Mouse (Mus musculus) cerebellum, adult 2 months (tissue): ENCODE data around the gene Aff2. TPM values are rescaled to one million over a fixed set of nuclear protein-coding genes. Genes with fewer than 3 reads are reported as not detected.

Source experiments
- DNase-seq, 2 experiments: peaks; one replicate each; pipeline ENCODE4 v3.0.0; 2021
- H3K27ac ChIP-seq: fragments of 200-500 bp; 2 replicates; pipeline ENCODE4 v1.5.1; 2012; ENCODE audit warnings: low read length, control low read depth, inconsistent platforms; ENCODE audit not compliant: insufficient read depth
- H3K27me3 ChIP-seq: fragments of 200-500 bp; 2 replicates; pipeline ENCODE4 v1.6.1; 2012; ENCODE audit warnings: inconsistent platforms, mild to moderate bottlenecking, low read length, moderate library complexity; ENCODE audit not compliant: control insufficient read depth, insufficient read depth
- H3K4me1 ChIP-seq: fragments of 200-500 bp; 2 replicates; pipeline ENCODE4 v1.6.1; 2011; ENCODE audit warnings: low read length; ENCODE audit not compliant: control insufficient read depth, insufficient read depth
- H3K4me3 ChIP-seq: fragments of 200-500 bp; replicated peaks from 2 replicates; pipeline ENCODE3; 2011; ENCODE audit warnings: mild to moderate bottlenecking, low read depth, low read length, control low read depth; ENCODE audit not compliant: insufficient read depth
- CTCF ChIP-seq: fragments of 200-500 bp; IDR thresholded peaks from 2 replicates; pipeline ENCODE4 v1.5.1; 2011; ENCODE audit warnings: low read depth, mild to moderate bottlenecking, control low read depth, low read length, moderate library complexity, borderline replicate concordance; ENCODE audit not compliant: insufficient read depth
- POLR2A ChIP-seq: fragments of 200-500 bp; IDR thresholded peaks from 2 replicates; pipeline ENCODE4 v1.6.1; 2011; ENCODE audit warnings: low read length, control low read depth, borderline replicate concordance; ENCODE audit not compliant: insufficient read depth
- WGBS: fragments of 180-500 bp; shearing (Covaris S2); methylation state at CpG from one replicate; pipeline ENCODE4 v1.1.7; 2018; 5-methylcytosine and 5-hydroxymethylcytosine counted together
- polyA plus RNA-seq: library from polyadenylated mRNA; depleted of rRNA; stranded (reverse); fragments of >200 nt; gene quantifications from 2 replicates; pipeline ENCODE4 v1.2.3, GENCODE M21; 2012; rRNA removed

Gene Aff2
- polyA plus RNA-seq = 4.7 and 5.1 TPM in 2 replicates

DNA sequence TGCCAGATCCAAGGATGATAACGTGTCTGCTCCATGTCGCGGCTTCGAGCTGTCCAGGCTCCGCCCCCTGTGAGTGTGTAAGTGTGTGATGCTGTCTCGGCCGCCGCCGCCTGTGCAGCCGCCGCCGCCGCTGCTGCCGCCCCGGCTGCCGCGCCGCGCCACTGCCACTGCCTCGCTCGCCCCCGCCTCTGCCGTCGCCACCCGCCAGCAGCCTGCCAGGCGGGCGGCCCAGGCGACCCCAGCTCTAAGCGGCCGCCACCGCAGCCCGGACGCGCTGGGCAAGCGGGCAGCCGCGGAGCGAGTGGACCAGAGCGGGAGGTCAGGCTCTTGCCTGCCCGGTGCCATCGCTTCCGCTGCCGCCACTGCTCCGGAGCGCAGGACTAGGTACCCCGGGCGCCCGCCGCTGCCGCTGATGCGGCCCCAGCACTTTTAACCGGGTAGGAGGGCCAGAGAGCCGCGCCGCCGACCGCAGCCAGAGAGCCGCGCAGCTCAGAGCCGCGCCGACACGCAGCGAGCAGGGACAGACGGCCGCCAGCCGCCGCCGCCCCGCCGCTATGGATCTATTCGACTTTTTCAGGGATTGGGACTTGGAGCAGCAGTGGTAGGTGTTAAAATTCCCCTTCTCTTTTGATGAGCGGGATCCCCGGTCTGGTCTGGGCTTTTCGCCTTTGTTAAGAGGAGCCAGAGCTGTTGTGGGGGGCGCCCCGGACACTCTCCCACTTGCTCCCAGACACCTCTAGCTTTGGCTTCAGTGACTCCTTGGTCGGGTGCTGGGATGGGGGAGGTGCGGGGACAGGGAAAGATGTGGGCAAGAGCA, at the start of gene Aff2:
TSS of gene Aff2 (plus strand) at position 57 of the 817 bp plus-strand sequence.
- Histone ChIP-seq H3K4me3 (peak within 1 kb of the TSS; percentile 80), H3K27me3 (no peaks in the 10 kb centered on the region), H3K27ac (peak within 1 kb of the TSS; percentile 11; the same call in 1 of the 2 replicates), H3K4me1 (no peaks in the 10 kb centered on the region)
- TF ChIP-seq CTCF = no peak
- no peak for TF ChIP-seq POLR2A
- WGBS = 4% methylated on average over 67 of the region's 79 CpGs
- DNase-seq = peak; percentile 62 to 66

DNA sequence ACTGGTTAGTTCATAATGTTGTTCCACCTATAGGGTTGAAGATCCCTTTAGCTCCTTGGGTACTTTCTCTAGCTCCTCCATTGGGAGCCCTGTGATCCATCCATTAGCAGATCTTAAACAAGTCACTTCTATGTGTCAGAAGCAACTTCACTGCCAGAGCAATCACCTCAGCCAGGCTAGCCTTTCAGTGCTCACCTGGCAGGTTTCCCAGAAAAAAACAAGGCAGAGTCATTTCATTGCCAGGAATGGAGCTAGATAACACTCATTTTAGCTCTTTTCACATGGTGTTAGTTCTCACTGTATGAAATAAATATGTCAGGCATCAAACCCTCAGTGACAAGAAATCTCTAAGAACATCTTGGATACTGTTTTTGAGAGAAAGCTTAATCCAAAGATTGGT, 22.8 kb upstream of the Aff2 start:
- no peaks in the 10 kb centered on the region for H3K4me1 ChIP-seq

GRCm38 (mm10) chrX:69355621-69356020, 4.5 kb upstream of the Aff2 start:
- 92% methylated on average over 2 of the region's 2 CpGs for WGBS
- Histone ChIP-seq H3K4me1 (no peaks in the 10 kb centered on the region), H3K27ac (no peak overlapping the region), H3K27me3 (no peaks in the 10 kb centered on the region), H3K4me3 (no peak overlapping the region)
- TF ChIP-seq CTCF = no peak
- TF ChIP-seq POLR2A = no peak
- no peak for DNase-seq

More for the DNA sequence above, 22.8 kb upstream of the Aff2 start:
- TF ChIP-seq CTCF (no peak), POLR2A (no peak)
- Histone ChIP-seq H3K4me3 (no peak overlapping the region), H3K27me3 (no peaks in the 10 kb centered on the region), H3K27ac (no peak overlapping the region)
- DNase-seq = peak in 1 of 2 experiments; percentile 49

DNA sequence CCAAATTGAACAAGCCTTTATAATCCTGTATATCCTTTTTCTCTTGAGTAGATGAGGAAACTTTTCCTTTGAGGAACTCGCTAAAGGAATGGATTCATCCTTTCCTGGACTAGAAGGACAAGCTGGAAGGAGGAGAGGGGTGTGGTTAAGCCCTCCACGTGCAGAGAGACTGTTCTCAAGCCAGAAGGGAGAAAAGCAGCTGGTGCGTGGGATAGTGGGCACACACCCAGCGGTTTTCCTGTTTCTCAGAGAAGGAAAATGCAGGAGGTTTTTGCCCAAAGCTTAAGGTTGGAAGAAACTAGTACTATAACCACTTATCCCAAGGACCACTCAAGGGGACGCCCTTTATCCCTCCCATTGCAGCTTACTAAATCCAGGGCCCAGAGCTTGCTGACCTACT, 734 bp upstream of the Aff2 start:
- no peak overlapping the region for H3K27ac ChIP-seq
- TF ChIP-seq POLR2A = no peak
- no peak for TF ChIP-seq CTCF
- H3K4me3 ChIP-seq = no peak overlapping the region

DNA sequence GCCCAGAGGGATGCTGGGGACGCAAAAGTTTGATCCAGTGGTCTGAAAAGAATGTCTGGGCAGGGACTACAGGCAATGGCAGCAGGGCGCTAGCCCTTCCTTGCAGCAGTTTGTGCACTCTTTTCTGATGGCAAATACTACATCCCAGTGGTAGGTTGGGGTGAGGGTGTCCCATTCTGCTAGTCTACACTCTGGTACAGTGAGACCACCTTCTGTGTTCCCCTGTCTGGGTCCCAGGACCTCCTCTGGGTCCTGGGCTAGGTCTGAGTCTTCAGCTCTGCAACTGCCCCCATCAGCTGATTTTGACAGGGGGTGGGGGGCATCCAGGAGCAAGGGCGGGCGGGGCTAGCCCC, 233 bp upstream of the Aff2 start:
- WGBS = 9% methylated on average over 4 of the region's 4 CpGs
- H3K27ac ChIP-seq = no peak overlapping the region
- H3K27me3 ChIP-seq = no peaks in the 10 kb centered on the region
- peak overlapping the region; percentile 80 for H3K4me3 ChIP-seq
- DNase-seq = no peak
- no peak for TF ChIP-seq POLR2A
- no peak for TF ChIP-seq CTCF
- no peaks in the 10 kb centered on the region for H3K4me1 ChIP-seq

More for the DNA sequence above, 734 bp upstream of the Aff2 start:
- no peak for DNase-seq
- WGBS = 33% methylated on average over 5 of the region's 5 CpGs
- H3K27me3 ChIP-seq = no peaks in the 10 kb centered on the region
- no peaks in the 10 kb centered on the region for H3K4me1 ChIP-seq

GRCm38 (mm10) chrX:69361055-69361558, 1.0 kb downstream of the Aff2 start:
- Histone ChIP-seq H3K4me1 (no peaks in the 10 kb centered on the region), H3K27ac (no peak overlapping the region), H3K4me3 (peak overlapping the region; percentile 80), H3K27me3 (no peaks in the 10 kb centered on the region)
- peak in 1 of 2 experiments; percentile 17 for DNase-seq
- 4% methylated on average over 10 of the region's 10 CpGs for WGBS
- TF ChIP-seq CTCF (no peak), POLR2A (no peak)

GRCm38 (mm10) chrX:69364198-69364597, 4.1 kb downstream of the Aff2 start:
- peak in 1 of 2 experiments; percentile 7 for DNase-seq
- no peak overlapping the region for H3K27ac ChIP-seq
- TF ChIP-seq POLR2A (no peak), CTCF (no peak)
- H3K4me3 ChIP-seq = no peak overlapping the region
- WGBS = 13% methylated on average over 2 of the region's 2 CpGs
- no peaks in the 10 kb centered on the region for H3K4me1 ChIP-seq
- H3K27me3 ChIP-seq = no peaks in the 10 kb centered on the region

DNA sequence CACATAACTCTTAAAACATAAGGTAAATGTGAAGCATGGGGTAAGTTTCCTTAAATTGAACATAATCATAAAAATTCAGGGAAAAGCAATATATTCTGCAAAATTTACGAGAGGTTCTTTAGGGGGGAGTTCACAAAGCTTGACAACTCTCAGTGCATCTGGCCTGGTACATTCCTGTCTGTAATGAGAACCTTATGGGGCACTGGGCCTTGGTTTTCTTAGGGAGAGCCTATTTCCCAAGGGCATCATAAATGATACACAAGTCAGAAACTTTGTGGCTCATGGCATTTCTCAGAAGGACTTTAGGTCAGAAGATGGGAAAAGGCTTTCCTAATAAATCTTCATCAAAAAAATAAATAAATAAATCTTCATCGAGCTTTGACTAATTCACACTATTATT, 13.2 kb downstream of the Aff2 start:
- TF ChIP-seq POLR2A (no peak), CTCF (no peak)
- no peak overlapping the region for H3K4me3 ChIP-seq
- no peak for DNase-seq
- H3K4me1 ChIP-seq = no peaks in the 10 kb centered on the region
- no peaks in the 10 kb centered on the region for H3K27me3 ChIP-seq
- H3K27ac ChIP-seq = no peak overlapping the region
- WGBS = 90% methylated on average over 2 of the region's 2 CpGs
